Mouse (Mus musculus) frontal cortex, postnatal 14 days (tissue): ENCODE measurements around the gene Cryz.
"Not testable (repeated sequence)": the region's sequence is repeated elsewhere in the genome, so short reads cannot be mapped to it uniquely, and the experiment has no call there.

Source experiments
- DNase-seq, 2 experiments: peaks; one replicate each; pipeline ENCODE4 v3.0.0; 2022; ENCODE audit warnings: low spot score in 2 of 2

Gene Cryz

DNA sequence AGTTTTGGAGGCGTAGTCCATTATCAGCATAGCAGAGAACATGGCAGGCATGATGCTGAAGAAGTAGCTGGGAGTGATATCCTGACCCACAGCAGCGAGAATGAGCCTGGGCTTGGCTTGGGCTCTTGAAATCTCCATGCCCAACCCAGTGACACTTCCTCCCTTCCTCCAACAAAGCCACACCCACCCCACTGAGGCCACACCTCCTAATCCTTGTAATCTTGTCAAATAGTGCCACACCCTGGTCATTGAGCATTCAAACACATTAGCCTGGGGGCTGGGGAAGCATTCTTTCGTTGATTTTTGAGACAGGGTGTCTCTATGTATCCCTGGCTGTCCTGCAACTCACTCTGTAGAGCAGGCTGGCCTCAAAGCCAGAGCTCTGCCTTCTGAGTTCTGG lies 15.4 kb downstream of the Cryz start:
- DNase-seq: no peak

DNA sequence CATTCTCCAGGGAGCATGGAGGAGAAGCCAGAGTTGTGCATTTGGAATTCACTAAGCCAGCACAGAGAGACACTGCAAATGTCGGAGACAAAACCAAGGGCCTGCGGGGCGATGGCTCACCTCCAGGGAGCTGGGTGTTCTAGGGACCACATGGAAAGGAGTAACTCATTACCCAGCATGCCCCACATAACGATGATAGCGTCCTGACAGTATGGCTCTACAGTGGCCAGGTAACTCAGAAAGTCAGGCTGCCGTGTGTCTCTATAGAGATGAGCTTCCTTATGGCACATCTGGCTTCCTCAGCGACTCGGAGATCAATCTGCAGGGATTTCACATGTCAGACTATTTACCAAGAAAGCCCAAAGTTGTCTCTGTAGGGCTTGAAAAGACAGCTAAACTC lies 18.3 kb downstream of the Cryz start:
- DNase-seq: no peak

DNA sequence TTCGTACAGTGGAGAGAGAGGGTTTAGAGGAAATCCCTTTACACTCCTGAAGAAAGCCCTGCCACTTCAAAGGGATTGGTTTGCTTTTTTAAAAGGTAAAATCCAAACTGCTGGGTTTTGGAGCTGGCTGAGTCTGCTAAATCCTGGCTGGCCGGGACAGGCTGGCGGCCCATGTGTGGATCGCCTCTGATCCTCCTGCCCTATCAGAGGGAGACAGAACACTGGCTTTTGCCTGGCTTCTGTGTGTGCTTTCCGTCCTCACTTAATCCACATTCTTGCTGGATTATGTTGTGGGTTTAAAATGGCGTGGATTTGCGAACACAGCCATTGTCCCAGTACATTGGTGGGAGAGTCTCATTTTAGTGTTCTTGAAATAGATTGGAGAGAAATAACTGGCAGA lies 18.8 kb downstream of the Cryz start:
- DNase-seq: no peak

DNA sequence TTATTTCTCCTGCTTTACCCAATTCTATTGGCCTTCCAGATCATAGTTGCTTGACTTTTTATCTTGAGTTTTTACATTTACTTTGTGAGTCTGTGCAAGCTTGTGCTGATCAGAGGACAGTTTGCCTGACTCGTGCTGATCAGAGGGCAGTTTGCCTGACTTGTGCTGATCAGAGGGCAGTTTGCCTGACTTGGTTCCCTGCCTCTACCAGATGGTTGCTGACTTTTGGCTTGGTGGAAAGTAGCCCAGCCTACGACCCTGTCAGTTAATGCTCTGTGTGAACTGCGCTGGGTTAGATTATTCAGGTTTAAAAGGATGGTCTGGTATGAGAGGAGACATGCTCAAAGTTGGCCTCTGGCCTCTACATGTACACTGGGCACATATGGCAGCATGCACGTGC lies 19.6 kb downstream of the Cryz start:
- no peak for DNase-seq

DNA sequence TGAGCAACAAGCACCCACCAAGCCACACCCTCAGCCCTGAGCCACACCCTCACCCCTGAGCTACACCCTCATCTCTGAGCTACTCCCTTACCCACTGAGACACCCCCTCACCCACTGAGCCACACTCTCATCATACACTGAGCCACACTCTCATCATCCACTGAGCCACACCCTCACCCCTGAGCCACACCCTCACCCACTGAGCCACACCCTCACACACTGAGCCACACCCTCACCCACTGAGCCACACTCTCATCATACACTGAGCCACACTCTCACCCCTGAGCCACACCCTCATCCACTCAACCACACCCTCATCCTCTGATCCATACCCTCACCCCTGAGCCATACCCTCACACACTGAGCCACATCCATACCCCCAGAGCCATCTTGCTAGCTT lies 31.8 kb downstream of the Cryz start:
- DNase-seq: no peak

DNA sequence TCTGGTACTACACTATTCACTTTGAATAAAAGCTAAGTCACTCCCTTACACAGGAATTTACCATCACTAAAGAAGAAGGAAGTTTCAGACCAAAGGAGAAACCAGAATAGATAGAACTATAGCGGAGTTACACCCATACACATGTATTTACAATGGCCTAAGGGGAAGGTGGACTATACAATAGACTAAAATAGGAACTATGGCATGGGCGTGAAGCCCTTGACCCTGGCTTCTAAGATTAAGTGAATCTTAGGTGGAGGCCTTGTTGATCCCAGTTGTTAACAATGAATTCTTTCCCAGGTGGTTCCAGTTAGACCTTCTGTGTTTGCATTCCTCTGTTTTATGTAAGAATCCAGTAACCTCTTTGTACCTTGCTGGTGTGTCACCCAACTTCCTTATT lies 34.8 kb downstream of the Cryz start:
- DNase-seq: not testable (repeated sequence)

DNA sequence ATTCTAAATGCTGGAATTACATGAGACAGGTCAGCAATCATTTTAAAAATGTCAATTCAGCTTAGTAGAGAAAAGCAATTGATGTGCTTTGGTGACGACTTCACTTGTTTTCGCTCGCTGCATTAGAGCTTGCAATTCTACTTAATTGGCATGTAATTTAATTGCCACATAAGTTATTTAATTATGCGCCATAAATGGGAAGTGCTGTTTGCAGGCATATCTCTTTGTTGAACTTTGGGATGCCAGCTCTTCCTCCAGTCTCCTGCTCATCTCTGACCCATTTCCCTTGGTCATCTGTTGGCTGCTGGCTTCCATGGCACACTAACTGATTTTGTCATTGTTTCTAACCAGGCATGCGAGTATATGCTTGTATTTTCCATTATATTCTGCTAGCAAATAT lies 36.6 kb downstream of the Cryz start:
- DNase-seq: no peak

DNA sequence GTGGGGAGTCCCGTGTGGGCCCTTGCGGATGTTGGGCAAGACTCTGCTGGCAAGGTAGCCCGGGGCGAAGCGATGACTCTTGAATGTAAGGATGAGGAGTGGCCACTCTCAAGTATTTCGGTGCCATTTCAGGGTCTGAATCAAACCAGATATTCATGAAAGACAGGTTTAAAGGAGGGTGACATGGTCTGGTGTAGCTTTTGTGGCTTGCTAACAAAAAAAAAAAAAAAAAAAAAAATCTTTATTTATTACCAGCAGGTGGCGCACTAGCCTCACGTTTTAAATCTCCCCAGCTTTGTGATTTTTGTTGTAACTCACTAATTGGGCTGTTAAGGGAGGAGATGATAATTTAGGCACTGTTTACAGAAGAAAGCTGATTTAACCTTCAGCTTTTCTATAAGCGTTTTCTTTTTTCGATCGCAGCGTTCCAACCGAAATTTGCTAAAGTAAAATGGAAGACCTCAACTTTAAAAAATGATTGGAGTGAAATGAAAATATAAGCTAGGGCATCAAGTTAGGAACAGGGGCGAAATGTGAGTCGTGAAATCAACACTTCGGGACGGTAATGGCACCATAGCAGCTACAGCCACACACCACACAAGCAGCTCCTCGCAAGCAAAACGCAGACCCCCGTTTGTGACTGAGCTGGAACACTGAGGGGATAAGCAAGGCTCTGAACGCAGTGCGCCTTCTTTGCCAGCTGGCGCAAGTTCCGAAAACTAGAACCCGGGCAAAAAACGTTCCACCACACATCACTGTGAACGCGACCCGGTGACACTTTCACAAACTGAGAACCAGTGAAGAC lies 50.3 kb downstream of the Cryz start:
- DNase-seq: no peak

DNA sequence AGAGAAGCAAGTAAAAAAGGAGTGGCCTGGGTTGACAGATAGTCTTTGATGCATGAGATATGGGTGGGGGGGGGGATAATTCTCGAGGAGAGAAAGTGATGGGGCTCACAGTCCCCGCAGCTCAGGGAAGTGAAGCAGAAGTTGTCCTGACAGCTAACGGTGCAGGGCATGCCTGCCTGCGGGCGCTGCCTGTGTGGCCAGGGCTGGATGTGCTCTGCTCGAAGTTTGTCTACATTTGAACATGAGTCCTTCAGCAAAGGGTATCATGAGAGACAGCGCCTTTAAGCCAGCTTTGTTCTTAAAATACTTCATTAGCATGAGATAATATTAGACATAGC lies 50.9 kb downstream of the Cryz start:
- DNase-seq: no peak

DNA sequence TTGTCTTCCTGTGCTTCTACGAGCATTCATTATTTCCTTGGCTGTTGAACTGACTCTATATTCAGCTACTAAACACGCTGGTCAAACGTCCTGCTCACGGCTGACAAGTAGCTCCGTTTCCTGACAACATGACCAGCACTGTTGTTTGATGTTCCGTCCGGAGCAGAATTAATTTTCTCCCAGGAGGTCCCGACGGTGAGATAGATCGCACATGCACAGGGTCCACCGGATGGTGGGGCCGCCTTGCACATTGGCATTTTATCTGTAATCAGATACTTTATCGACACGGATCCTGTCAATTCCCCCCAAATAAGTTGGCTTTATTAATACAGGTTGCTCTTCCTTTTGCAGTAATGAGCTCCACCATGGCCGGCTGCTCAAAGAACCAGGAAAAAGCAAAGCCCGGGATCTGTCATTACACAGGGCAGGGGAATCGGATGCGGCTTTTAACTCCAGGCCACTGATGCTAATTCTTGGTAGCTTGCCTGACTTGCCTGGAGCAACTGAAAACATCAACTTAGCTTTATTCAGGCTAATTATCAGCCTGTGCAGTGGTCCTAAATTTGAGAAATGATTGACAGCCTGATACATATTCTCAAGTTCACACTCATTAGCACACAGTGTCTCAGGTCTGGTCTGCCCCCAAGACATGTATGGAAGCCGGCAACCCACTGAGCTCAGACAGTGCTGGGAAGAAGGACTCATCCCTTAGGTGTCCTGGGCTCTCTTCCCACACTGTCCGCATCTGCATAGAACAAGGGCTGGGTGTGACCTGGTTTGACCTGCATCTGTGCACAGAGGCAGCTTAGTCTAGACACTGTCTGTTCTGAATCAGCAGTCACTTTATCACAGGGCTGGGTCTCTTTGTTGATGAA lies 53.1 kb downstream of the Cryz start:
- no peak for DNase-seq

DNA sequence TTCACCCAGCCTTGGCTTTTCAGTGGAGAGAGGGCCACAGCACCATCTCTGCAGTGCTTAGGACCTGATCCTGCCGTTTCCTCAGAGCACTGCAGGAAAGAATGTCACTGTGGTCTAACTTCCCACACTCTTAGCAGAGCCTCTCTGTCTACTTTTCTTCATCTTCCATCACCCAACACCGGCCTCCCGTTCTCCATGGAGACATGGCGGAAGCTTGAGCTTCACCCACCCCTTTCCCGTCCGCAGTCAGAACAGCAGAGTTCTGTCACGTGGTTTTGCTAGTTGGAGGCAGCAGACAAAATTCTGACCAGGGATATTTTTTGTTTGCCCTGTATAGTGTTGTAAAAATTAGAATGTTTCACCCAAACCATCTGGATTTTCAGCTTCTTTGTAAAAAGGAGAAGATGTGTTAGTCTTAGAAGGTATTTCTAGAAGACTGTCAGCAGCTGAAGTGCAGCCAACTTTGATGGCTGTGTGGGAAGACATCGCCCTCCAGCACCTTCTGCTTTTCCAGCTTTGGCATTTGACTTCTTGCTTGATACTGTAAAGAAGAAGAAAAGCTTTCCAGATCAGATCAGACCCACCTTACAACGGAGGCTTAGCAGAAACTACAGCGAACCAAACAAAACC lies 54.8 kb downstream of the Cryz start:
- peak in 1 of 2 experiments; percentile 38 for DNase-seq

DNA sequence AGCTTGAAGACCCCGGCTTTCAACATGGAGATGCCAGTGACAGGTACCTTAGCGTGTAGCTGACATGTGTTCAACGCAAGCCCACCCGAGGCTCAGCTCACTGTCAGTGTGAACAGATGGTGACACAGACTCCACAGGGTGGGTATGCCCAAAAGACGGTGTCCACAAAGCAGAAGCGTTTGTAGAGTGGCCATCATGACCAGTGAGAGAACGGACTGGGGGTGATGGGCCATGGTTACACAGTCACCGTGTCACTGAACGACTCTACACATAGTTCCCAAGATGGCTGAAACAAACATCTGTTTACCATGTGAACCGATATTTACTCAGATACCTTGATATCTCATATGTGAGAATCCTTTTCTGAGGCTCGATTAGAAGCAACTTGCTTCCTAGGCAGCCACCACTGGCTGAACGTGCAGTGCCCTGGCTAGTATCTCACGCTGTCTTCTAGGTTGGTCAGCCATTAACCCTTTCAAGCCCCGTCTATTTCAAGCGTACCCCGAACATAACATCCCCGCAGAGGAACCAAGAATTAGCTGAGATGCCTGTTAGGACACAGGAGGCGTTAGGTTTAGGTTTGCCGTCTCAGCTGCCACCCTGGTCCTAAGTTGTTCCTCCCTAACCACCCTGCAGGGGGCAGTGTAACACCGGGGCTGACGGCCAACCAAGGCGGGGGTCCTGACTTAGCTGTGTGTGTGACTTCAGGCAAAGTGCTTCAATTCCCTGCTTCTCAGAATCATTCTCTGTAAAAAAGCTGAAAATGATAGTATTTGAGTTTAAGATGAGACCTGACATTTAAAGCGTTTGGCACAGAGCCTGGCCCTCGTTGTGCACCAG lies 56.3 kb downstream of the Cryz start:
- peak; percentile 71 to 83 for DNase-seq

DNA sequence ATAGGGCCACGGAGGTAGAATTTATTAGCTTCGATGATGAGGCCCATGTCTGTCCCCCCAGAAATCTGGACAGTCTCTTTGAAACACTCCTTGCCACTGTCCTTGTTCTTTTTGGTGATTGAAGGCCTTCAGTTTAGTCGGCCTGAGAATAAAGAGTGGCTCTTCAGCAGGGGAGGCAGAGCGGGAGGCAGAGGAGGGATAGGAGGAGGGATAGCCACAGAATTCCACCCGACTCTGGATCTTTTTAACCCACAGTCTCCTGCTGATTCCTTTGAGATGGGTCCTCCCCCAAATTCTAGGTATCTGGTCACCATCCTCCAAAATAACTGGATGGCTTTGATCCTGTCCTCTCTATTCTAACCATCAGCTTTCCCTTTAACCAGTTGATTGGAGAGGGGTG lies 56.9 kb downstream of the Cryz start:
- no peak for DNase-seq

DNA sequence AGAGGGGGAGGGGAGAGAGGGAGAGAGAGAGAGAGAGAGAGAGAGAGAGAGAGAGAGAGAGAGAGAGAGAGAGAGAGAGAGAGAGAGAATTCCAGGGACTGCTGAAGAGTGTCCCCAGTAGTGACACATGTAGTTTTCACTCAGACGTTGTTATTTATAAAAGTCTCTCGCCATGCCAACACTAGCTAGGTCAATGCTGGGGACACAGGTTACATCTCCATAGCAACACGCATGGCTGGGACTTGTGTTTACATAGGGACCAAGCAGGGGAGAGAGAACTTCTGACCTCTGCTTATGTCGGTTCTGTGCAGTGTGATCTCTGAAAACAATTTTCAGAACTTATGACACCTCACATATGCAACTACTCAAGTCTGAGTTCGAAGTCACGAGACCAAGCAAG lies 57.8 kb downstream of the Cryz start:
- no peak for DNase-seq

DNA sequence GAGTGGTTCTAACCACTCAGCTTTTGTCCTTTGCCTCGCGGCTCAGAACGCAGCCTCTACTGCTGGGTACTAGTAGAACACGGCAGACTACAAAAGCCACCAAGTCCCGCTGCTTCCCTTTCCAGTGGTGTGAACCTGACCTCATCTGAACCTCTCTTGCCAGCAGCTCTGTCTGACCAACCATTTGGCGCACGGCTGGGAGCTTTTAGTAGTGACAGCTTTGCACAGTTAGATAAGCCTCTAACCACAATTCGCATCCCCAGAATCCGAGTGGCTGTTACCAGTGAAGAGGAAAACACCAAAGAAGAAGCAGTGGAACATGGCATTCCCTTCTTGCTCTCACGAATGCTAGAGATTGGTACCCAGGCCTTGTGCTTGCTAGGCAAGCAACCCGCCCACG lies 58.4 kb downstream of the Cryz start:
- DNase-seq: no peak

DNA sequence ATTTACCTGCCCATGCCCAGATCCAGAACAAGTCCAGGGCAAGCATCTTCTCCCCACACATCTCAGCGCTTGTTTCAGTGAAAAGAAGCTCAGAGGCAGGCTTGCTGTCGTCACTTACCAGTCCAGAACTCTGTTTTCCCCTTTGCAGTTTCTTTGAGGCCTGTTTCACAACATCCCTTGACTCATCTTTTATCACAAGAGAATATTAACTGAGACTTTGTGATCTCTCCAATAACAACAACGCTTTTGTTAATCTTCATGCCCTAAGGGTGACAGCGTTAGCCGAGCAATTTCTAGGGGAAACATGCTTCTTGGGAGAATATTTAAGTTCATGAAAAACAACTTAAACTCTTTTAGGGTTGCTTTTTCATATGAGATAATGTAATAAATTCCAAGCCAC lies 59.2 kb downstream of the Cryz start:
- no peak for DNase-seq

DNA sequence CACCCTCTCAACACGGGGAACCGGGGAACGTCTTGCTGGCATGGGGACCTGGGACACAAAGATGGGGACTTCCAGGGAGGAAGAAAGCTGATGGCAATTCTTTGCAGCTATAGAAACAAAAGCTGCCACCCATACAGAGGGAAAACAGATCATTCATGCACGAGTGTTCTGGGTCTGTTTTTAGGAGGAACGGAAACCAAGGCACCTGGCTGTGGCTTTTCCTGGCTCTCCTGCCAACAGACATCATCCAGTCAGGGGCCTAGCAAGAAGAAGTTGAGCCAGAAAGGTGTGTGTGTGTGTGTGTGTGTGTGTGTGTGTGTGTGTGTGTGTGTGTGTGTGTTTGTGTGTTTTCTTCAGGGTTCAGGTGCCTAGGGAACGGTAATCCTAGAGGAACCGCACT lies 67.0 kb downstream of the Cryz start, which contains the start of gene Erich3:
Gene Erich3 (plus strand): TSS at position 315 of the 400 bp plus-strand sequence.
- no peak for DNase-seq

DNA sequence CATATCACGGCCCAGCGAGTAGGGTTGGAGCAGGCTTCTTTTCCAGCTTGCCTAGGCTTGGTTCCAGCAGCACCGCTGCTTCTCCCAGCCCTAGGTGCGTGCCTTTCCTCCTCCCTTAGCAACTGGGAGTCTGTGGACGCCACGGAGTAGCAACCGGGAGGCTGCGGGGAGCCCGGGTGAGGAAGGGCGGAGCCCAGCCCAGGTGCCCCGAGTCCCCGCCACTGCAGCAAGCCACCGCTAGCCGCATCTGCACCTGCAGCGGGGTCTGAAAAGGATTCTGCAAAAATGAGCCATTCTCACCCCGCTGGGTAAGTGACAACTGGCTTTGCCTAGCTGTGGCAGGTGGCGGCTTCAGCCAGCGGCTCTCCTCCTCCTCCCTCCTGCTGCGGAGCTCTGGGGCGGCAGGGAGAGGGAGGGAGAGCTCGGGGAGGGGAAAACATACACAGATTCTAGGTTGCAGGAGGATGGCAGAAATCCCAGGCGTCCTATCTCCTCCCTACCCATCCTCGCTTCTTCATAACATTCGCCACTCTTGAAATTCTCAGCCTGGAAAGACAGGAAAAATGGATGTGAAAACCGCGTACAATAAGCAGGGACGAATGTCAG lies 67.6 kb downstream of the Cryz start:
- DNase-seq: peak; percentile 62 to 64

DNA sequence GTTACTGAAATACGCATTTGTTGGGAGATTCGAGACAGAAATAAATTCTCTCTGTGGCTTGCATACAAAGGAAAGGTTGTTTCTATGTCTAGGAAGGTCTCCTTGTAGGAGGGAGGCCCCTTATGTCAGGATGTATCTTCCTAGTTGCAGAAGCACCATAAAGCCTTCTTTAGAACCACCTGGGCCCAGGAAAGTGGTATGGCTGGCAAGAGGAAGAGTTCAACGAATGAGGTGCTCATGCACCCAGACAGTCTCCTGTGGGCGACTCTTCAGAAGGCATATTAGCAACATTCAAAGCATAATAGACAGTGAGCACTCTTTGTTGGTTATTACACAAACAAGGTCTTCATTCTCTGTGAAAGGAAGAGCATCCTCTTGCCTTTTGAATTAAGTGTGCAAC lies 68.1 kb downstream of the Cryz start:
- no peak for DNase-seq

DNA sequence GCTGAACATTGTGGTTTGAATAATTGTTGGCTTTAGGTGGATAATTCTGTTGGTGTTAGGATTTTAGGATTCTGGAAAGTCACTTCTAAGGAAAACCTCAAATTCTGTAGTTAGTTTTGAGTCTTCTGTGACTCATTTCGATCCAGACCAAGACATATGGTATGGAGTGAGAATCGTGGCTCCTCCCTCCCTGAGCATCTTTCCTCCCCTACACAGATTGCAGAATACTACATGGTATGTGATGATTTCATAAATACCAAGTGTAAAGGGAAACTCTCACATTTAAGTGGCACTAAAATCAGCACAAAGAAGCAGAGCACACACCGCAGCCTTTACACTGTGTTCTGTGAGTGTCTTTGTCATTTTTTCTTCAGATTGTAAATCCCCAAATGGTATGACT lies 72.0 kb downstream of the Cryz start:
- DNase-seq: no peak

DNA sequence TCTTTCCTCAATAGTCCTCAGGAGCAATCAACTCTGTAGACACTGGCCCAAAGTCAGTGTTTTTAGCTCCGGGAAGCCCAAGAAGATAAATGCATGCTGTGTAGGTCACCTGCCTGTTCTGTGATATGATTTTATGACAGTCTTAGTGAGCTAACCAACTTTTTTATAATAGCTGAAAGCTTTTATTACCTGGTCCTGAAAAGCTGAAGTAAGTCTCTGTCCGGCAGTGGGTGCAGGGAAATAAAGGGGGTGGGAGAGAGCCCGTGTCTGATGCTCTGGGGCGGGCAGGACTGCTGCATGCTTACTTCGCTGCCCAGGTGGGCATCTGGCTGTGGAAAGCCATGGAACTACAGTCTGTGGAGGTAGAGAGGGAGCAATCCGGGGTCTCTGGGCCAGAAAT lies 74.1 kb downstream of the Cryz start:
- DNase-seq: no peak
